Mouse (Mus musculus): ENCODE results near the gene Kcnh1. TPM values are rescaled to one million over a fixed set of nuclear protein-coding genes. Genes with fewer than 3 reads are reported as not detected.

Gene Kcnh1
- polyA plus RNA-seq, 1 experiment from 2014 or later, result 0.38 TPM

DNA sequence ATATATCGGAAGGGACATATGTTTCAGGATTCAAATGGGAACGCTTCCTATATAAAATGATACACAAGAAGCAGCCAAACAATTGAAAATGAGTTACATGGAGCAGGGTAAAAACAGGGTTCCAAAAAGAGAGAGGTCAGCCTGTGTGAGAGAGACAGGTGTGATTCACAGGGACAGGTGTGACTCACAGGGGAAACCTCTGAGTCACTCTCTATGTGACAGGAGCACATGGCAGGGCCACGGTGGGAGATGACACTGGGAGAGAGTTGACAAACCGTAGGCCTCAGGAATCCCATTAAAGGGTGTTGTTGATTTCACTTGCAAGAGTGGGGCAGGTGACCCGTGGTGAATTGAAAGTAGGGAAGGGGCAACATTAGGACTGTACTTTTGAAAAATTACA lies 228.6 kb downstream of the Kcnh1 start:
- no peaks in the 10 kb centered on the region for H3K27me3 ChIP-seq (ENCODE audit: control insufficient read depth, insufficient read depth, low read length)
- no peaks in the 10 kb centered on the region for H3K36me3 ChIP-seq (replicated peaks; ENCODE audit: control insufficient read depth, insufficient read depth, low read depth, low read length)
- ATAC-seq (replicated peaks; ENCODE audit: insufficient number of reproducible peaks, low FRiP score, low TSS enrichment, low read depth) (no peak), DNase-seq (ENCODE audit: low spot score) (no peak)
- H3K4me1 ChIP-seq (ENCODE audit: control insufficient read depth, insufficient read depth, low read length), result no peaks in the 10 kb centered on the region
- no peak overlapping the region for H3K4me2 ChIP-seq (ENCODE audit: low read depth, low read length)
- H3K9me3 ChIP-seq (replicated peaks; ENCODE audit: control insufficient read depth, low read length), result no peaks in the 10 kb centered on the region
- no peak overlapping the region for H3K4me3 ChIP-seq (ENCODE audit: low read depth, low read length)
- WGBS, result 79% methylated on average over 5 of the region's 5 CpGs
- no peak overlapping the region for H3K9ac ChIP-seq (replicated peaks; ENCODE audit: low read length)
- H3K27ac ChIP-seq (replicated peaks; ENCODE audit: low read depth, low read length), result no peak overlapping the region

DNA sequence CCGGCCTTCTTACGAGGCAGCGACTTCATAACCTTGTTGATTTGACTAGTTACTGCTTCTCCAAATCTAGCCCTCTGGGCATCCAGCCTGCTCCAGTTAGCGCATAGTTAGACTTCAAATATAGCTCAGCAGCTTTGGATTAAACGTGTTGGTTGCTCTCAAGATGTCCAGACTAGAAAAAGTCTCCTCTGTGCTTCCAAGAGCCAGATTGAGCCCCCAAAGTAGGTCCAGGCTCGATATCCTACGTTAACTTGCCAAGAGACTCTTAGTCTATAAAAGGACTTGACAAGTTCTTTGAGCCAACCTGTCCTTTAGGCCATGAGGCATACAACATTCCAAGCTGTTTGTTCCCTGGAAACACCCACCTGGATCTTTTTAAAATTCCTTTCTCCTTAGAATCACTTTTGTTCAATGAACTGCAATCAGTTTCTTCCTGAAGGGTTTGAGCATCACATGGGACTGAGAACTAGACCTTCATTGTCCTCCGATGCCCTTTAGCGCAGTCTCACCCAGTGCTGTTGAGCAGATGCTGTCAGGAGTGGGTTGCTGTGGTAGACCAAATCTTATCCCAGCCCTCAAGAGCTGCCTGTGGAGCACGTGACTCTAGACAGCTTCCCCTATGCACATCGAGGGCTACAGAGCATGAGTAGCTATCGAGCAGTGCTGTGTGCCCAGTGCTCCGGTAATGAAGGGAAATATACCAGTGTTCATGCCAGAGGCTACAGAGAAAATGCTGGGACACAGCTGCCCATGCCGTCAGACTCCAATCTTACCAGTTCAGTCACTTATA lies 231.0 kb downstream of the Kcnh1 start:
- Histone ChIP-seq H3K4me2 (ENCODE audit: low read depth, low read length) (no peak overlapping the region), H3K27me3 (ENCODE audit: control insufficient read depth, insufficient read depth, low read length) (no peaks in the 10 kb centered on the region), H3K4me1 (ENCODE audit: control insufficient read depth, insufficient read depth, low read length) (no peaks in the 10 kb centered on the region), H3K4me3 (ENCODE audit: low read depth, low read length) (no peak overlapping the region), H3K36me3 (replicated peaks; ENCODE audit: control insufficient read depth, insufficient read depth, low read depth, low read length) (no peaks in the 10 kb centered on the region), H3K9me3 (replicated peaks; ENCODE audit: control insufficient read depth, low read length) (no peaks in the 10 kb centered on the region), H3K9ac (replicated peaks; ENCODE audit: low read length) (no peak overlapping the region), H3K27ac (replicated peaks; ENCODE audit: low read depth, low read length) (no peak overlapping the region)
- WGBS, result 86% methylated on average over 14 of the region's 14 CpGs
- ATAC-seq (replicated peaks; ENCODE audit: insufficient number of reproducible peaks, low FRiP score, low TSS enrichment, low read depth), result no peak
- DNase-seq (ENCODE audit: low spot score), result no peak

DNA sequence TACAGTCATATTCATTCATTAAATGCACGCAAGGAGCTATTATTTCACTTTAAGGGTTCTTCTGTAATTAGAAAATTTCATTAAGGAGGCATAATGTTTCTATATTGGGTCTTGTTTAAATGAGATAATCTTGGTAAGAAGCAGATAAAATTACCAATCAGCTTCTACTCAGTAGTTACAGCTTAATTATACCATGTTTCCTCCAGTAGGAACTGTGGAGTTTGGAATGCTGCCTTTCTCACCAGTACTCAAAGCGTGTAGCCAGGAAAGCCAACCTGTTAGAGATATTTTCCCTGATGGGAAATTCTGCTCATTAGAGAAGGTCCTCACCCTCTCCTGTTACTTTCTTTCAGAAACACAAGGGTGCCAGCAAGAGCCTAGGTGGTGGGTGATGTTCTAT lies 240.8 kb downstream of the Kcnh1 start:
- Histone ChIP-seq H3K27ac (replicated peaks; ENCODE audit: low read depth, low read length) (no peak overlapping the region), H3K9me3 (replicated peaks; ENCODE audit: control insufficient read depth, low read length) (no peaks in the 10 kb centered on the region), H3K9ac (replicated peaks; ENCODE audit: low read length) (no peak overlapping the region), H3K36me3 (replicated peaks; ENCODE audit: control insufficient read depth, insufficient read depth, low read depth, low read length) (no peaks in the 10 kb centered on the region), H3K4me1 (ENCODE audit: control insufficient read depth, insufficient read depth, low read length) (no peaks in the 10 kb centered on the region), H3K4me3 (ENCODE audit: low read depth, low read length) (no peak overlapping the region), H3K27me3 (ENCODE audit: control insufficient read depth, insufficient read depth, low read length) (no peaks in the 10 kb centered on the region), H3K4me2 (ENCODE audit: low read depth, low read length) (no peak overlapping the region)
- ATAC-seq (replicated peaks; ENCODE audit: insufficient number of reproducible peaks, low FRiP score, low TSS enrichment, low read depth) (no peak), DNase-seq (ENCODE audit: low spot score) (no peak)
- 92% methylated on average over 2 of the region's 2 CpGs for whole genome bisulfite sequencing

DNA sequence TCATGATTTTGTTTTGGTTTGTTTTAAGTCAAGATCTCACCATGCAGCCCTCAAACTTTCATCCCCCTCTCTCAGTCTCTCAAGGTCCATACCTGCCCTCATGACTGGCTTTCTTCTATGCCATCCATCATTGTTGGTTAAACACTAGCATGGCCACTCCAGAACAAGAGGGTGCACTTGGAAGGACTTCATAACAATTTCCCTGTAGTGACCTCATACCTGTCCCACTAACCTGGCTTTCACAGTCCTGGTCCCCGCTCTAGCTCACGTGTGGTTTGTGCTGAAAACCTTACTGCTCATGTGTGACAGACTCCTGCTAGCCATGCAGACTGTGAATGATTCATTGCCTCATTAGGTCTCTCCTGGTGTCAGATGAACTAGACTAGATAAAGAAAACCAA lies 244.9 kb downstream of the Kcnh1 start:
- H3K9me3 ChIP-seq (replicated peaks; ENCODE audit: control insufficient read depth, low read length), result no peaks in the 10 kb centered on the region
- no peaks in the 10 kb centered on the region for H3K4me1 ChIP-seq (ENCODE audit: control insufficient read depth, insufficient read depth, low read length)
- H3K4me2 ChIP-seq (ENCODE audit: low read depth, low read length), result no peak overlapping the region
- no peak overlapping the region for H3K4me3 ChIP-seq (ENCODE audit: low read depth, low read length)
- no peaks in the 10 kb centered on the region for H3K27me3 ChIP-seq (ENCODE audit: control insufficient read depth, insufficient read depth, low read length)
- no peaks in the 10 kb centered on the region for H3K36me3 ChIP-seq (replicated peaks; ENCODE audit: control insufficient read depth, insufficient read depth, low read depth, low read length)
- no peak overlapping the region for H3K9ac ChIP-seq (replicated peaks; ENCODE audit: low read length)
- WGBS, result 83% methylated on average over 2 of the region's 2 CpGs
- DNase-seq (ENCODE audit: low spot score) (no peak), ATAC-seq (replicated peaks; ENCODE audit: insufficient number of reproducible peaks, low FRiP score, low TSS enrichment, low read depth) (no peak)
- no peak overlapping the region for H3K27ac ChIP-seq (replicated peaks; ENCODE audit: low read depth, low read length)

DNA sequence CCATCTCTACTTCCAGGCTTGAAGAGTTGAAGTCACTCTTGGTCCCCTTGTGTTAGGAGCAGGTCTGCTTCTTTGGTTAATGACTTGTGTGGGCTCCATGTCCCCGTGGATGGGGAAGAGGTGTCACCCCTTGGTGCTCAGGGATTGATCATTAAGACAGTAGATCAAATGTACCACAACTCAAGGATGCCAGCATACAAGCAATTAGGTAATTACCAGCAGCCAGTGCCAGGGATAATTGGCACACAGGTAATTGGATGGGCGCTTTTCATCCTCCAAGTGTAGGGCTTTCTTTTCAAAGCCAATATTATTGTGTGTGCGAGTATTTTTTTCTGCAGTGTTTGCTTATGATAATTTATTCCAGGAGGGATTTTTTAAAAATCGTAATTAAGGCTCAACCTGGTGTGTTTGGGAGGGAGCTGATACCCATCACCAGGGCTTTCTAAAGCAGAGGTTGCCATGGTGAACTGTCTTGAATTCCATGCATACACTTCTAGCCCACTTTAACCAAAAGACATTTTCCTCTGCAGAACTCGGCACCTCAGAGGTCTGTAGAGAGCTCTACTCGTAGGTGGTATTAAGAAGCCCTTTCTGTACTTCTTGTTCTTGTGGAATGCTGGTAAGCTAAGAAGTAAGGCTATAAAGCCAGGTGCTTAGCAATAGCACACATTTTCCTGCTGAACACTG lies 248.7 kb downstream of the Kcnh1 start:
- 73% methylated on average over 6 of the region's 6 CpGs for WGBS
- H3K9me3 ChIP-seq (replicated peaks; ENCODE audit: control insufficient read depth, low read length), result no peaks in the 10 kb centered on the region
- H3K4me3 ChIP-seq (ENCODE audit: low read depth, low read length), result no peak overlapping the region
- H3K27ac ChIP-seq (replicated peaks; ENCODE audit: low read depth, low read length), result no peak overlapping the region
- no peaks in the 10 kb centered on the region for H3K36me3 ChIP-seq (replicated peaks; ENCODE audit: control insufficient read depth, insufficient read depth, low read depth, low read length)
- no peak for DNase-seq (ENCODE audit: low spot score)
- no peak overlapping the region for H3K4me2 ChIP-seq (ENCODE audit: low read depth, low read length)
- H3K9ac ChIP-seq (replicated peaks; ENCODE audit: low read length), result no peak overlapping the region
- ATAC-seq (replicated peaks; ENCODE audit: insufficient number of reproducible peaks, low FRiP score, low TSS enrichment, low read depth), result no peak
- no peaks in the 10 kb centered on the region for H3K4me1 ChIP-seq (ENCODE audit: control insufficient read depth, insufficient read depth, low read length)
- H3K27me3 ChIP-seq (ENCODE audit: control insufficient read depth, insufficient read depth, low read length), result no peaks in the 10 kb centered on the region

DNA sequence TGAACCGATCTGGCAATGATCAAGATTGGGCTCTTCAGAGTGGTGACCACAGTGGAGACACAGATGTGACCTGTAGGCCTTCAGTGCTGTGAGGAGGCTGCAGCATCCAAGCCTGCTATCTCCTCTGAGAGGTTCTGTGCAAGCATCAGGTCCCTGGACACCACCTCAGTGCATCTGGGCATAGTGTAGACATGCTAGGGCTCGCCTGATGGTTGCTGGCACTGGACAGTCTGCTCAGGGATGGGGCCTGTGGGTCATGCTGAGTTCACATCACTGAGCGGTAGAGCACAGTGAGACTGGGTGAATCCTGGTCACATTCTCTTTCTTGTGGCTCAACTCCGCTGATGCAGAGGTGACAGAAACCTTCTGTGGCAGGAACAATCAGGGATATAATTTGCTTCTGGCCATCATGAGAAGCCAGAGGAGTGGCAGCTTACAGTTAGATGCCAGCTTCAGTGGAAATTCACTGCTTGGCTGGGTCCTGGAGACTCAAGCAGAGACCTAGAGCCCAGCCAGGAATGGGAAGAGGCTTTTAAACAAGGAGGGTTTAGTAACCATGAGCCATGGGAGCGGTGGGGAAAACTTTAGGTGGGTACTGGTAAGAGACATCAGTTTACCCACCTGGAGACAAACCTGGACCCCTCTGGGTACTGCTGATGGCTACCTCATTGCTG lies 252.3 kb downstream of the Kcnh1 start:
- Histone ChIP-seq H3K36me3 (replicated peaks; ENCODE audit: control insufficient read depth, insufficient read depth, low read depth, low read length) (no peaks in the 10 kb centered on the region), H3K4me2 (ENCODE audit: low read depth, low read length) (no peak overlapping the region), H3K27ac (replicated peaks; ENCODE audit: low read depth, low read length) (no peak overlapping the region), H3K4me3 (ENCODE audit: low read depth, low read length) (no peak overlapping the region), H3K27me3 (ENCODE audit: control insufficient read depth, insufficient read depth, low read length) (no peaks in the 10 kb centered on the region), H3K9ac (replicated peaks; ENCODE audit: low read length) (no peak overlapping the region), H3K4me1 (ENCODE audit: control insufficient read depth, insufficient read depth, low read length) (no peaks in the 10 kb centered on the region), H3K9me3 (replicated peaks; ENCODE audit: control insufficient read depth, low read length) (no peaks in the 10 kb centered on the region)
- DNase-seq (ENCODE audit: low spot score), result no peak
- 84% methylated on average over 5 of the region's 5 CpGs for WGBS
- ATAC-seq (replicated peaks; ENCODE audit: insufficient number of reproducible peaks, low FRiP score, low TSS enrichment, low read depth), result no peak

DNA sequence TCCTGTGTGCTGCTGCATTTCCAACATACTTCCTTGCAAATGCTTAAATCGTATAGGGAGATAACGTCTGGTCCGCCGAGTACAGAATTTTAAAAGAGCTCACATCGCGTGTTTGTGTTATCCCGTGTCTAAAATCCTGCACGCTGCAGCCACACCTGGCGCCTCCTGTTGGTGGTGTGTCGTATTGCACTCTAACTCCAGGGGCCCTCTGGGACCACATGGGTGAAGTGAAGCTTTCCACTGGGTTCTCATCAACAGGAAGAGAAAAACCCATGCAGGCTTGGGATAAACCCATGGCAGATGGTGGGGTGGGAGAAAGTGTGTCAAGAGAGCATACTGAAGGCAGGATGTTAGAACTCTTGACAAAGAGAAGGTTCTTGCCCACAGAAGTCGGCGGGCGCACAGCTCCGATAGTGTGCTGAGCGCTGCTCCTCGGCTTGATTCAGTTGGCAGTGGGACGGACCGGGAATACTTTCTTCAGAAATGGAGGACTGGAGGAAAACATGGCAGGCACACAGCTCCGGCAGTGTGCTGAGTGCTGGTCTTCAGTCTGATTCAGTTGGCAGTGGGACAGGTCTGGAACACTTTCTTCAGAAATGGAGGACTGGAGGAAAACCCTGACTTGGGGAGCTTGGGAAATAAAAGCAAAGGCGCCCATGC lies 253.6 kb downstream of the Kcnh1 start:
- 81% methylated on average over 20 of the region's 20 CpGs for WGBS
- no peaks in the 10 kb centered on the region for H3K9me3 ChIP-seq (replicated peaks; ENCODE audit: control insufficient read depth, low read length)
- no peak overlapping the region for H3K4me2 ChIP-seq (ENCODE audit: low read depth, low read length)
- no peaks in the 10 kb centered on the region for H3K27me3 ChIP-seq (ENCODE audit: control insufficient read depth, insufficient read depth, low read length)
- H3K4me3 ChIP-seq (ENCODE audit: low read depth, low read length), result no peak overlapping the region
- no peaks in the 10 kb centered on the region for H3K4me1 ChIP-seq (ENCODE audit: control insufficient read depth, insufficient read depth, low read length)
- no peak overlapping the region for H3K27ac ChIP-seq (replicated peaks; ENCODE audit: low read depth, low read length)
- H3K36me3 ChIP-seq (replicated peaks; ENCODE audit: control insufficient read depth, insufficient read depth, low read depth, low read length), result no peaks in the 10 kb centered on the region
- ATAC-seq (replicated peaks; ENCODE audit: insufficient number of reproducible peaks, low FRiP score, low TSS enrichment, low read depth) (no peak), DNase-seq (ENCODE audit: low spot score) (peak; percentile 17)
- H3K9ac ChIP-seq (replicated peaks; ENCODE audit: low read length), result no peak overlapping the region
